Mouse (Mus musculus) gastrocnemius, postnatal 36 days (tissue): ENCODE data around the gene Tmem240. TPM values are rescaled to one million over a fixed set of nuclear protein-coding genes. Genes with fewer than 3 reads are reported as not detected.
"Not testable (repeated sequence)": the region's sequence is repeated elsewhere in the genome, so short reads cannot be mapped to it uniquely, and the experiment has no call there.

Source experiments
- DNase-seq, 2 experiments: peaks; one replicate each; pipeline ENCODE4 v3.0.0; 2022
- intact Hi-C: fragments of 180-260 bp; cut with DNase I; formaldehyde crosslinking; loops from one replicate; pipeline ENCODE4 v1.15.1; 2025
- total RNA-seq, 2 experiments: library from RNA; stranded (reverse); gene quantifications; 2 replicates each; pipeline ENCODE4 v1.2.3; 2021

The Tmem240 gene
- total RNA-seq, 2 experiments from 2014 or later = 0.28 to 0.39 TPM

DNA sequence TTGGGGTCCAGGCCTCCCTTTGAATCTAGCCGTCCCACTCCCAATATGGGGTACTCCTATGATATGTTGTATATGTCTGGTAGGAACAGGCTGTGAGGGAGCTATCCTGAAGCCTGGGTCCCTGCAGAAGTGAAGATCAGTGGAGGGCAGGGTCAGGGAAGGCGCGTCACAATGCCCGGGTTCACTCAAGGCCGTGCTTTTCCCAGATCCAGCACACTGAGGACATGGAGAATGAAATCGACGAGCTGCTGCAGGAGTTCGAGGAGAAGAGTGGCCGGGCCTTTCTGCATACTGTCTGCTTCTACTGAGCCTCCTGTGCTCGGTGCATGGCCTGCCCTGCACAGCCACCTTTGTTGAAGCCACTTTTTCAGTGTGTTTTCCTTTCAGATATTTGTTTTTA is 1.3 kb upstream of the Tmem240 start:
- DNase-seq = no peak

DNA sequence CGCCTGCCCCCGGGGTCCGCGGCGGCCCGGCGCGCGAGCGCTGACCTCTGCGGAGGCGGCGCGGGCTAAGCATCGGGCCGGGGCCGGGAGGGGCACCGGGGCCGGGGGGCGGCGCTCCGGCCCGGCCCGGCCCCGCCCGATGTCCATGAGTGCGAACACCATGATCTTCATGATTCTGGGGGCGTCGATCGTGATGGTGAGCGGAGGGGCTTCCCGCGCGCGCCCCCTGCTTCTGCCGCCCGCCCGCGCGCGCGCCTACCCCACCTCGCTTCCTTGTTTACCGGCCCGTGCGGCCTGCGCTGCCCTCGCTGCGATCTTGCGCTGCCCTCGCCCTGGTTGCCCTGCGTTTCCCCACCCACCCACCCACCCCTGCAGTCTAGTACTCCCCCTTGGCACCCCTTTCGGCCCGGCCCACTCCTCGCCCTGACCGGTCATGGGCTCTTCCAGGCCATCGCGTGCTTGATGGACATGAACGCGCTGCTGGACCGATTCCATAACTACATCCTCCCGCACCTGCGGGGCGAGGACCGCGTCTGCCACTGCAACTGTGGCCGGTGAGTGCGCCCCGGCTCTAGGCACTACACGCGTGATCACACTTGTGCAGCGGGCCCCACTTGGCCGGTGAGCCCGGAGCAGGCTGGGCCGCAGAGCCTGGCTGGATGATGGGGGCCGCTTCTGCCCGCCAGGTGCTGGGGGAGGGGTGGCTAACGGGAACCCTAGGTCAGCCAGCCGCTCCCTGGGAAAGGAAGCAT is 527 bp downstream of the Tmem240 start:
- peak; percentile 31 to 43 for DNase-seq
- intact Hi-C loops = no loop called here

More for the DNA sequence above, 1.3 kb upstream of the Tmem240 start:
- intact Hi-C loops = no loop called here

DNA sequence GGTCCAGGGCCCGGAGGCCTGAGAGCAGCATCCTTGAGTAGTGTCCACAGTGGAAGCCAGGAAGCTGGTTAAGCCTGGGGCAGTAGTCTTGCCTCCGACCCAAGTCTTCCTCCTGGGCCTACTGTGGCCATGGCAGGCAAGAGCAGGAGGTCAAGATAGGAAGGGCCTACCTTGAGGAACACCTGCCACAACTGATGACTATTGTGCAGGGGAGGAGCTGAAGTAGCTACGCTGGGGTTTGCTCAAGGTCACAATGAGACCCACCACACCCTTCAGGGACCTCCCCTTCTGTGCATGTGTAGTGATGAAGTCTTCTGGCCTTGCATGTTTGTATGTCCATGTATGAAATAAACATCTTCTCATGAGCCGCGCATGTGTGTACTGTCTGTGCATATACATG is 1.2 kb downstream of the Tmem240 start:
- intact Hi-C loops = no loop called here
- no peak for DNase-seq

DNA sequence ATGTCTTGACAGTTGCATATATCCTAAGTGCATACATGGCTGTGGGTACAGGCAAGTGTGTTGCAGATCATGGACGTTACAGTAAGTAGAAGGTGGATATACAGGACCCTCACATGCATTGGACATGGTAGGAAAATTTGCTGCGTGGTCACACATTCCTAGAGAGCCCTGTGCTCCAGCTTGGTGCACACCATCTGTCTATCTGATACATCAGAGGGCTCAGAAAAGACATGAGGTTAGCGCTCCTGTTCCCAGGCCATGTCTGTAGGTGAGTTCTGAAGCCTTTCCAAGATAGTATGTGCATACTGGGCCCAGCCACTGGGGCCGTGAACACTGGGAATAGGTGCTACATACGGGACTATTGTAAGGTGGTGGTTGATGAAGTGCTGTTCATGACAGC is 1.8 kb downstream of the Tmem240 start:
- no peak for DNase-seq
- intact Hi-C loops = no loop called here

DNA sequence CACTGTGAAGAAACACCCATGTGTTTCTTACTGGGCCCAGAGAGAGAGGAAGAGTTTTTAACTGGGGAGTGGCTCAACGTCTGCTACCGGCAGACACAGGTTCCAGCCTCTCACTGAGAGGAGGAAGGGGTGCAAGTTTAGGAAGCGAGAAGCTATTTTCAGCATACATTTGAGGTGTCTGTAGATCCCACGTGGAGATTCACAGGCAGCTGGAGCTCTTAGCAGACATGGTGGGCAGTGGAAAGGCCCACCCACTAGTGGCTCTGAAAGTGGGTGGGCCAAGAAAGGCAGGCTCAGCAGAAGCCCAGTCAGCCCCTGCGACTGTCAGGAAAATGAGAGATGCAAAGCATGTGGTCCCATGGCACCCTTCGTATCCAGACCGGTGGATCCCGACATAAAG is 3.7 kb downstream of the Tmem240 start:
- DNase-seq = no peak
- intact Hi-C loops = no loop called here

DNA sequence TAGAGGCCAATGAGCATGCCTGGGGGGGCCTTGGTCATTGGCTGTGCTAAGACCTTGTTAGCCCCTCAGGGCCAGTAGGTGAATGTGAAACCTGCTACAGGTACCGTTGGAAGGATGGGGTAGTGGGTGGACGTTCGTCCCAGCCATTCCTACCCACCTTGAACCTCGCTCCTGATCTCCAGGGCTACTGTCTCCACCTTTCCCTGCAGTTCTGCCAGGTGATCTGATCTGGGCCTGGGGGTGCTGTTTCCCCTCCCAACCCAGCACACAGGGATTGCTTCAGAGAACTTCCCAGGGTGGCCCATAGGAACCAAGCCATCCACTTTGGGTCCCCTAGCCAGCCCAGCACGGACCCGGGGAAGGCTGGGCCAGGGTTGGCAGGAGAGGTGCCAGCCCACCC is 4.6 kb downstream of the Tmem240 start:
- no peak for DNase-seq
- intact Hi-C loops = no loop called here

DNA sequence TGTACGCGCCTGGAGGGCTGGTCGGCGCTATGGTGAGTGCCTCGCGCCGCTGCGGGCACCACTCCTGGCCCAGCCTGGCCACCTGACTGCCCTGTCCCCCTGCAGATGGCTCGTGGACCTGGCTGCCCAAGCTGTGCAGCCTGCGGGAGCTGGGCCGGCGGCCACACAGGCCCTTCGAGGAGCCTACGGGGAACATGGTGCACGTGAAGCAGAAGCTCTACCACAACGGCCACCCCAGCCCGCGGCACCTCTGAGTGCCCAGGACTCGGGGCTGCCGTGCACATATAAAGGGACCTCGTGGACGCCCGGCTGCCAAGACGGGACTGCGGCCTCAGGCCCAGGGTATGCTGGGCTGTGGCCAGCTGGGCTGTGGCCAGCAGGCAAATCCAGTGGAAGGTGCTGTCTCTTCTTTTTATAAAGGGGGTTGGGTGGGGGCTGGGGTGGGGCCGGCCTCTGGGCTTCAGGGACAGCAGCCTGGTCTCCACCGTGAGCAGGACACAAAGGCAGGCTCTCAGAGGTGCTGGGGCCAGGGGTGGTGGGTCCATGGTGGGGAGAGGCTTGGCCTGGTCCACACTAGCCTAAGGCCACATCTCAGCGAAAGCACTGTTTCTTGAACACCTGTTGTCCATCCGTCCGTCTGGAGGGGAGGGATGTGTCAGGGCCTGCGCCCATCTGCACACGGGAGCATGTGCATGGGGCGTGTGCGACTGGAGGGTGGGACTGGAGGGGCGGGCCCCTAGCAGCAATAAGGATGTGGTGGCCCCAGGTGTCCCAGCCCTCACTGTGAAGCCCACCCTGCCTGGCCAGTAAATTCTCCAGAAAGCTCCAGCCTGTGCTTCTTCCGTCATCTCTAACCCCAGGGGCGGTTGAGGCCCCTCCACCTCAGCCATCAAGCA is 5.4 kb downstream of the Tmem240 start:
- intact Hi-C loops = no loop called here
- no peak for DNase-seq

DNA sequence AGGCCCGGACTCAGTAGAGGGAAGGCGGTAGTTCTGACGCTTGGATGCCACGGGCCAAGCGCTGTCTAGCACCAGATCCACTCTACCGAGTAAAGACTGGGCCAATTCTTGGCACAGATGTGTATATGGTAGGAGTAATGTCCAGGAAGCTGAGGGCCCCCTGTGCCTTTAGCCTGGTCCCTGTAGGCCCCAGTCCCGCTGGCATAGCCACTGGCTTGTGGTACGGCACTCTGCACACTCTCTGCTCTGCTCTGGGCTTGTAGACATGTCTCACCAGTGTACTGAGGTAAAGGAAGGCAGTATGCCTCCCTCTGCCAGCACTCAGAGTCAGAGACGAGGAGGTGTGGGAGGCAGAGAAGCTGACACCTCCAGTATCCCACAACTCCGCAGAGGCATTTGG is 6.1 kb downstream of the Tmem240 start:
- intact Hi-C loops, DNase-seq: not testable (repeated sequence)

DNA sequence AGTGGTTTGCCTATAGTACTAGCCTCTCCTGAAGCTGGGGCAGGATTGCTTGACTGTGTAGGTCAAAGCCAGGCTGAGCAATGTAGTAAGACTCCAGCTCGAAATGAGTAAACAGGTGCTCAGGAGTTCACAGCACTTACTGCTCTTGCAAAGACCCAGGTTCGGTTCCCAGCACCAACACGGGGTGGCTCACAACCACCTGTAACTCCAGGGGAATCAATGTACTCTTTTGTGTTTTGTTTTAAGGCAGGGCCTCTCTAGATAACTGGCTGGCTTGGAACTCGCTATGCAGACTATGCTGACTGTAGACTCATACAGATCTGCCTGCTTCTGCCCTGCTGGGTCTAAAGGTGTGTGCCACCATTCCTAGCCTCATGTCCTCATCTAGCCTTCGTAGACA is 8.1 kb downstream of the Tmem240 start:
- intact Hi-C loops = no loop called here
- DNase-seq = no peak

DNA sequence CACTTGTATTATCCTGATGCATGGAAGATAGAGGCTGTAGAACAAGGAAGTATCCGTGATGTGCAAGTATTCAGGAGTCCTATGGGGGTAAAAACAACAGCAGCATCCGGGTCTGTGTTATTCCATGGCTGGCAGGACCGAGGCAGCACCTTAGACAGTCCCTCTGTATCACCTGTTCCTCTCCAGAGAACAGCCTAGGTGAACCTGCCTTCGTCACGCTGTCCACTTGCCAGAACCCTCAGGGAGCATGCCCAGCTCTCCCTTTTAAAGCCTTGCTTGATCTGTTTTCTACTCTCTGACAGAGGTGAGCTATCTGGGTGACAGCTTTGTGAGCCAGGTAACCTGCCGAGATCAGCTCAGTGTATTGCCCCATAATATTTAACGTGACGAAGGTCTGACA is 9.9 kb downstream of the Tmem240 start:
- DNase-seq = no peak
- intact Hi-C loops = no loop called here

DNA sequence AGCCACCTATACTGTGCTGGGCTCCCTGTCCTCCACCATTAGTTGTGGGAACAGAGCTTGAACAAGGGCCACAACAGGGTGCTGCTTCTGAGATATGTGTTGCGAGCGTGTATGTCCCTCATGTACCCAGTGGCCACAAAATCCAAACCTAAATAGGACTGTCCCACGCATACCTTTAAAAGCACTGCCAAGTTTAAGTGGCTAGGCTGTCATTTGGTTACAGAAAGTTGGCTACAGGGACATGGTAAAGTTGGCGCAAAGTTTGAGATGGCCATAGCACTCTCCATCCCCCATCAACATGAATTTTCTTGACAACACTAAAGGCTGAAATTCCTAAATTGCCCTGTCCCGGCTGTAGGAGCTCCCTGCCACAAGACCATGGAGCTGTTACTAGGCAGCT is 10.5 kb downstream of the Tmem240 start:
- intact Hi-C loops = no loop called here
- no peak for DNase-seq

DNA sequence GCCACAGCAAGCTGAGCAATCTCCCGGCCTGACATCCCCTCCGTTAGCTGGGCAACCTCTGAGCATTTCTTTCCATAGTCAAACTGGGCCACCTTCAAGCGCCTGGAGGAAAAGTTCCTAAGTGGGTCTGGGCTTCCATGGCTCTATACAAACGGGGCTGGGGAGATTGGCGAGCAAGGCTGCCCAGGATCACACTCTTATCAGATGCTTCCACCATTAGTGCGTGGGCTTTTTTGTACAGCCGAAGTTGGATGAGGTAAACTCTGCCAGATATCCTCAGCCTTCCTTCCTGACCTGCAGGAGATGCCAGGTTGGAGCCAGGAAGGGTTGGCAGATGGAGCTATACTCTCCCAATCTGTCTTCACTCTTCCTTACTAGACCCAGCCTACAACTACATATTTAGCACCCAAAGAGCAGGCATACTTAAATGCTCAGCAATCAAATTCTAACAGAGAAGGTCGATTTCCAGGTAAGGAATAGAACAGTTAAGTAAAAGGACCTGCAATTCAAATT is 11.5 kb downstream of the Tmem240 start:
- intact Hi-C loops = no loop called here
- no peak for DNase-seq

DNA sequence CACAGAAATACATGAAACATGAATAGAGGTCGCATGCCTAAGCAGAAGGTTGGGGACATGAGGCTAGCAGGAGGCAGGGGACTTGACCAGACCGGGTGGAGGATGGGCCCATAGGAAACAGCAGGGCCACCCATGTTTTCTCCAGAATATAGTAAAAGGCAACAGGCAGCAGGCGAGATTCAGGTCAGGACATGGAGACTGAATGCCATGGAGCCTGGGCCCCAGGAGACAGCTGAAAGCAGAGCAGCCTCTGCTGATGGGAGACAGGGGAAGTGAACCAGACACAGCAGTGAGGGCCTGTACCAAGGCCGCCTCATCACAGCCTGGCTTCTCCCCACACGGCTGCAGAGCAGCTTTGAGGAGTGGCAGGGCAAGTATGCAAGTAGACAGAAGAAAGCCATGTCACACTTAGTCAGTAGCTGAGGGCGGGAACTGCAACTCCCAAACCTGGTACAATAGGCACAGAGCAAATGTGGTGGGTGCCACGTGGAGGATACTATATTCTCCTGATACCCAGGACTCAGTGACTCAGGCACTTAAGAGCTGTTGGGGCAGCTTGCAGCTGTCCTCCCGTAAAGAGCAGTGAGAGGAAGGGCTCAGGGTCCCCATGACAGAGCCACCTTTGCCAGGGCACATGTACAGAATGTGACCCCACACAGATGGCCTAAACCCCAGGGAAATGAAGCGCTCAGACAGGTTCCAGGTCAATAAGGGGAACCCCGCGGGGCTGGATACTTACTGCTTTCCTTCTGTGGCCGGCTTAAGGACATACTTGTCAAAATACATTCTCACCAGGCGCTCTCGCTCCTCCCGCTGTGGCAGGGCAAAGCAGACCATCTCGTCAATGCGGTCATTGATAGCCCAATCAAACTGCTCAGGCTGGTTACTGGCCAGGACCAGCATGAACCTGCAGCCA is 12.2 kb downstream of the Tmem240 start:
- intact Hi-C loops = no loop called here
- no peak for DNase-seq

DNA sequence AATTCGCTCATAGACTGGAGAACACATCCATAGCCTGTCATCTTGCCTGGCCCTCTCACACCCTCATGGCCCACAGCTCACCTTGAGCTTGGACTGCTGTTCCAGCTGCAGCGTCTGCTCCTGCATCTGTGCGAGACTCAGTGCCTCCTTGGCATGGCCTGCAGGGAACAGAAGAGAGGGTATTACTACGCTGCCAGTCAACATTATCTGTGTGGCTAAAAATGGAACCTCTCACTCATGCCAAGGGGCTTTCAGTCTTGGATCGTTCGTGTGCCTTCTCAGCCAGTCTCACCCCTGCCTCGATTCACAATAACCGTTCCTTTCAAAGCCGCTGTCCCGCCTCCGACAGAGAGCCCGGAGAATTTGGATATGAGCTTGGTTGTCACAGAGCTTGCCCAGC is 22.4 kb downstream of the Tmem240 start:
- DNase-seq = no peak
- intact Hi-C loops = no loop called here

DNA sequence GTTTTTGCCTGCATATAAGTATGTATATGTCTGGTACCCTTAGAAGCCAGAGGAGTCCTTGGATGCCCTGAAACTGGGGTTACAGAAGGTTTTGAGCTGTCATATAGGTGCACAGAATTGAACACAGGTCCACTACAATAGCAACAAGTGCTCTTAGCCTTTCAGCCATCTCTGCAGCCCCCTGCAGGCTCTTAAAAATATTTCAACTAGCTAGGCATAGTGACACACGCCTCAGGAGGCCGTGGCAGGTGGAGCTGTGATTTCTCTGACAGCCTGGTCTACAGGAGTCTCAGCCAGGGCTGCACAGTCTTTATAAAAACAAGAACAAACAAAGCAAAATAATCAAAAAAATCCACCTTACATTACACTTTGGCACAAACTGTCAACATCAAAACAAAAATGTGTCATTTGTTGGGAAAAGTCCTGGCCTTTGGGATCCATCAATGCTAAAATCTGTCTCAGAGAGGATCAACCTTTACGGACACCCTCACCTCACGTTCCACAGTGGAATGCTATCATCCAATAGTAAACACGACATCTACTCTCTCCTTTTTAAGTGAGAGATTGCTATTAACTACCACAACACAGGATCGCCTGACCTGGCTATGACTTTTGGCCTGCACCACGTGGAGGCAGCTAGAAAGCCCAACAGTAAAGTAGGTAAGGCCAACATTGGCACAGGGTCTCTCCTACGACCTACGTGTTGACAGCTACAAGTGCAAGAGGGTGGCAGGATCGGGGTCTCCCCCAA is 25.4 kb downstream of the Tmem240 start:
- intact Hi-C loops = no loop called here
- no peak for DNase-seq

DNA sequence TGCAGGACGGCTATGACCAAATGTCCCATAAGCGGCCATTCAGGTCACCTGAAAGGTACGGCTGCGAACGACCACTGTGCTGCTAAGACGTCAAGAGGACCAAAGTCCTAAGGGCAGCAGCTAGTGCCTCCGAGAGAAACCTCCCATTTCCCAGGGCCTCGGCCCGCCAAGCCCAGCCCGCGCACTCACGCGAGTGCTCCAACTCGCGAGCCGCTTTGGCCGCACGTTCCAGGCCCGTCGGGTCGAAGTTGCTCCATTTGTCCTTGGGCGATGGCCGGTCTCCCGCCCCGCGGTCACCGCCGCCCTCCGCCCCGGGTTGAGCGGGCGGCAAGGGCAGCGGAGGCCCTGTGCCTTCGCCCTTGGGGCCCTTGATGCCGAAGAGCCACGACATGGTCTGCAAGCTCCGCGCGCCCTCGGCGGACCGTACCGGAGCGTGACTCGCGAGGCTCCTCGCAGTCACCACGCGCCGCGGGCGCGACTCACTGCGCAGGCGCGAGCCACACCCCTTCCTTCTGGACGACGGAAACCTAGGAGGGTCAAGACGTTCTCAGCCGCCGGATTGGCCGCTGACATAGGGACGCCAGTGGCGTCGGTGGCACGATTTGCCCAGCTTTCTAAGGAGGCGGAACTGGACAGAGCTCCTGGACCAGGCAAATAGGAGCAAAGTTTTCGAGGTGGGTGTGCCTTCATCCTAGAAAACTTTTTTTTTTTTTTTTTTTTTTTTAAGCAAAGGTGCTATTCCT is 26.2 kb downstream of the Tmem240 start, which contains the start of gene Atad3a:
Gene Atad3a (minus strand): TSS at position 481 of the 743 bp plus-strand sequence.
- peak; percentile 95 for DNase-seq
- intact Hi-C loops = no loop called here

DNA sequence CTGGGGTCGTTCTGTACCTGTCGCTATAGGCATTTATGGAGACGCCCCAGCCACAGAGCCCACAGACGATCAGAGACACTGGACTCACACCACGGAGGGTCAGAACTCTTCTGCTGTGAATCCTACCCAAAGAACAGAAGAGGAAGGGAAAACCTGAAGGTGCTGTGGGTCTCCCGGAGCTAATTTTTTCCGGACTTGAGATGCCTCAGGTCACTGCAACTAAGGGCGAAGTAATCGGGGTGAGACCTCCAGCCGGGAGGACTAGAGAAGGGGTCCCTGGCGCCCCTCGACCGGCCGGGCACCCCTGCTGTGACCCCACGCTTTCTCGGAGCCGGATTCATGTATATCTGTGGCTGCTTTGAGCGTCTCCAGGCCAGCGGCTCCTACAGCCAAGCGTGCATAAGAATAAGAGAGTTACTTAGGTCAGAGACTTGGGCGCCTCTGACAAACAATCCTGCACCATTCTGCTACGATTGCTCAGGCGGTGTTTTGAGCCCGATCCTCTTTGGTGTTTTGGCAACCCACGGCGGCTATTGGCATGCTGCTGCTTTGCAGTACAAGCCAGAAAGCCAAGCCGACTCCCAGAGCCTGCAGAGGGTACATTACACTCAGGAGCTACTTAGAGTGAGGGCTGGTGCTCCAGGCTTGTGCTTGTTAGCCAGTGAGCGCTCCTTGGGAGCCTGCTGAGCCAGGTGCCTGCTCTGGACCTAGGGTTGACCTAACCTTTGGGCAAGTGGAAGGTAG is 26.9 kb downstream of the Tmem240 start:
- DNase-seq = no peak
- intact Hi-C loops = no loop called here

DNA sequence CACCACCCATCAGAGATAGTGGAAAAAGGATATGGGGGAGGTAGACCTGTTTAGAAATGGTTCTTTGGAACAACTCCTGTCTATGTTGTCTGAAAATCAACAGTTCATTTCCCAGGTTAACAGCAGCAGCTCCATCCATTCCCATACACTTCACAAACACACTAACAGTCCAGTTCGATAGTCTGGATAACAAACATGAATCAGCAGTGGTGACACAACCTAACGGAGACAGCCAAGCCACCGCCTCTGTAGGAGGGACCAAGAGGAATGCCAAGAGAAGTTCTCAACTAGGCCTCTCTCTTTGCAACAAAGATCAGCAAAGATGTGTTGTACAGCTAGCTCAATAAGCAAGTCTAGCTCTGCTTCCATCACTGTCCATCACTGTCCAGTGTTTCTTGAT is 27.8 kb downstream of the Tmem240 start:
- intact Hi-C loops = no loop called here
- no peak for DNase-seq
